Mouse (Mus musculus) ES-Bruce4 (cell line): ENCODE measurements around the gene Ptprd. TPM values are rescaled to one million over a fixed set of nuclear protein-coding genes. Genes with fewer than 3 reads are reported as not detected.
A peak's percentile ranks its signal among the peaks of the same experiment; 100 is the strongest.

Source experiments
- H3K27ac ChIP-seq: 2 replicates; pipeline ENCODE4 v1.5.1; 2012; ENCODE audit warnings: low read length, inconsistent platforms; ENCODE audit not compliant: insufficient read depth
- H3K27me3 ChIP-seq: 2 replicates; pipeline ENCODE4 v1.6.1; 2012; ENCODE audit warnings: mild to moderate bottlenecking, low read length, inconsistent platforms; ENCODE audit not compliant: control insufficient read depth, poor library complexity, insufficient read depth, severe bottlenecking
- H3K36me3 ChIP-seq: 2 replicates; pipeline ENCODE4 v1.6.1; 2012; ENCODE audit warnings: inconsistent platforms, mild to moderate bottlenecking, low read length, moderate library complexity; ENCODE audit not compliant: control insufficient read depth, poor library complexity, insufficient read depth, severe bottlenecking
- H3K4me1 ChIP-seq: one replicate; pipeline ENCODE4 v1.8.1; 2011; ENCODE audit warnings: low read length; ENCODE audit not compliant: control insufficient read depth, insufficient read depth
- H3K4me3 ChIP-seq: 2 replicates; pipeline ENCODE4 v1.5.1; 2011; ENCODE audit warnings: low read depth, mild to moderate bottlenecking, low read length
- H3K9ac ChIP-seq: 2 replicates; pipeline ENCODE4 v1.6.1; 2012; ENCODE audit warnings: low read depth, mild to moderate bottlenecking, inconsistent platforms; ENCODE audit not compliant: poor library complexity, severe bottlenecking
- H3K9me3 ChIP-seq: replicated peaks from 2 replicates; pipeline ENCODE4 v1.6.1; 2012; ENCODE audit warnings: mild to moderate bottlenecking, low read length, inconsistent platforms; ENCODE audit not compliant: control insufficient read depth, poor library complexity, insufficient read depth, severe bottlenecking
- CTCF ChIP-seq: IDR thresholded peaks from one replicate; pipeline ENCODE4 v1.8.1; 2011; ENCODE audit warnings: low read depth, low read length
- EP300 ChIP-seq: IDR thresholded peaks from 2 replicates; pipeline ENCODE4 v1.6.1; 2011; ENCODE audit warnings: low read depth, low read length; ENCODE audit not compliant: insufficient read depth
- POLR2A ChIP-seq: IDR thresholded peaks from one replicate; pipeline ENCODE4 v1.8.1; 2011; ENCODE audit warnings: low read length; ENCODE audit not compliant: insufficient read depth
- polyA plus RNA-seq: library from polyadenylated mRNA; stranded (reverse); fragments of >200 nt; gene quantifications from 2 replicates; pipeline ENCODE4 v1.2.4, GENCODE M21; 2011; ENCODE audit warnings: low read depth; ENCODE audit not compliant: missing spikeins, insufficient read depth, insufficient read length

The Ptprd gene
- polyA plus RNA-seq, 1 experiment: 2.8 TPM

GRCm38 (mm10) chr4:77083165-77083564, 1128.6 kb downstream of the Ptprd start:
- TF ChIP-seq CTCF (peak; percentile 17), POLR2A (no peak)
- Histone ChIP-seq H3K9me3 (no peaks in the 10 kb centered on the region), H3K4me3 (no peak overlapping the region), H3K27ac (no peak overlapping the region), H3K4me1 (no peaks in the 10 kb centered on the region), H3K9ac (no peak overlapping the region), H3K27me3 (no peaks in the 10 kb centered on the region), H3K36me3 (no peaks in the 10 kb centered on the region)

- no peak overlapping the region for H3K4me3 ChIP-seq
- H3K27ac ChIP-seq: no peak overlapping the region
- H3K36me3 ChIP-seq: no peaks in the 10 kb centered on the region
- TF ChIP-seq CTCF: no peak
- no peak for TF ChIP-seq EP300
- no peak for TF ChIP-seq POLR2A
- no peaks in the 10 kb centered on the region for H3K27me3 ChIP-seq
- H3K4me1 ChIP-seq: no peaks in the 10 kb centered on the region
- H3K9ac ChIP-seq: no peak overlapping the region
- H3K9me3 ChIP-seq: no peaks in the 10 kb centered on the region
Measured at GRCm38 (mm10) chr4:77077607-77078006, 1134.2 kb downstream of the Ptprd start.

GRCm38 (mm10) chr4:77050536-77051207, 1161.1 kb downstream of the Ptprd start:
- Histone ChIP-seq H3K9me3 (no peaks in the 10 kb centered on the region), H3K27me3 (no peaks in the 10 kb centered on the region; the same call in 1 of the 2 replicates), H3K36me3 (no peaks in the 10 kb centered on the region), H3K4me3 (no peak overlapping the region), H3K27ac (no peak overlapping the region), H3K9ac (no peak overlapping the region), H3K4me1 (no peaks in the 10 kb centered on the region)
- TF ChIP-seq POLR2A: no peak
- TF ChIP-seq CTCF: no peak
- no peak for TF ChIP-seq EP300

- Histone ChIP-seq H3K36me3 (no peaks in the 10 kb centered on the region), H3K9me3 (no peaks in the 10 kb centered on the region), H3K27me3 (no peaks in the 10 kb centered on the region), H3K4me3 (no peak overlapping the region), H3K4me1 (no peaks in the 10 kb centered on the region), H3K27ac (no peak overlapping the region), H3K9ac (no peak overlapping the region)
- no peak for TF ChIP-seq CTCF
- no peak for TF ChIP-seq EP300
- no peak for TF ChIP-seq POLR2A
Measured at GRCm38 (mm10) chr4:77004483-77004882, 1207.3 kb downstream of the Ptprd start.

- no peak overlapping the region for H3K4me3 ChIP-seq
- H3K27ac ChIP-seq: no peak overlapping the region
- TF ChIP-seq CTCF: no peak
- TF ChIP-seq EP300: no peak
- no peak for TF ChIP-seq POLR2A
- no peaks in the 10 kb centered on the region for H3K9me3 ChIP-seq
- H3K4me1 ChIP-seq: no peaks in the 10 kb centered on the region
- H3K36me3 ChIP-seq: no peaks in the 10 kb centered on the region
- no peaks in the 10 kb centered on the region for H3K27me3 ChIP-seq
- no peak overlapping the region for H3K9ac ChIP-seq
Measured at GRCm38 (mm10) chr4:76996172-76996571, 1215.6 kb downstream of the Ptprd start.

GRCm38 (mm10) chr4:76989961-76990360, 1221.8 kb downstream of the Ptprd start:
- TF ChIP-seq CTCF (no peak), EP300 (no peak), POLR2A (no peak)
- H3K27ac ChIP-seq: no peak overlapping the region
- H3K4me1 ChIP-seq: no peaks in the 10 kb centered on the region
- no peak overlapping the region for H3K9ac ChIP-seq
- no peaks in the 10 kb centered on the region for H3K27me3 ChIP-seq
- H3K4me3 ChIP-seq: no peak overlapping the region
- no peaks in the 10 kb centered on the region for H3K9me3 ChIP-seq
- no peaks in the 10 kb centered on the region for H3K36me3 ChIP-seq
